Mouse (Mus musculus): ENCODE results near the gene Ptprc.

DNA sequence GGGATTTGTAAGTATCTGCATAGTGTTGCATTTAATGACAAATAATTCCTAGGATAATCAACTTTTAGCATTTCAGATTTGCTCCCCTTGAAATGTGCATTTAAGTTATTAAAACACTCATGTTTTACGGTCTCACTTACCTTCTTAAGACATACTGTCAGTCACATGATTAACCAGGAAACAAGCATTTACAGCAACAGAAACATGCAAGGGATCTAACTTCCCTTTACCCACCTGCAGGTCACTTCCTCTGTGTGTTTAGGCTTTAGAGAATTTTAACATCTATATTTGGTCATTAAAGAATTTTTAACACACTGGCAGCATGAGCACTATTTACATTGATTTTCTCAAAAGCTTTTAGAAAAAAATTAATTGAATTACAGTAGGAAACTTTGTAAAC lies 50.2 kb downstream of the Ptprc start:
- TF ChIP-seq CTCF (IDR thresholded peaks at IDR 0.05; ENCODE audit: control insufficient read depth, insufficient read depth, insufficient replicate concordance, low read depth, low read length) (no peak), POLR2A (IDR thresholded peaks at IDR 0.05; ENCODE audit: control insufficient read depth, low read depth, low read length) (no peak)

Measured in testis, adult 2 months (tissue).